Mouse (Mus musculus) liver (tissue): ENCODE measurements at regions not wholly inside any gene's neighbourhood (a gene's known extent, or its start where the extent isn't known, plus 50 kb on each side); places are given as distances from the start of the nearest gene placed in this dataset.
"Not testable (repeated sequence)": the region's sequence is repeated elsewhere in the genome, so short reads cannot be mapped to it uniquely, and the experiment has no call there.

Experiments used
- DNase-seq: peaks from one replicate; pipeline ENCODE4 v3.0.0-alpha.2; 2020; ENCODE audit warnings: mixed read lengths

DNA sequence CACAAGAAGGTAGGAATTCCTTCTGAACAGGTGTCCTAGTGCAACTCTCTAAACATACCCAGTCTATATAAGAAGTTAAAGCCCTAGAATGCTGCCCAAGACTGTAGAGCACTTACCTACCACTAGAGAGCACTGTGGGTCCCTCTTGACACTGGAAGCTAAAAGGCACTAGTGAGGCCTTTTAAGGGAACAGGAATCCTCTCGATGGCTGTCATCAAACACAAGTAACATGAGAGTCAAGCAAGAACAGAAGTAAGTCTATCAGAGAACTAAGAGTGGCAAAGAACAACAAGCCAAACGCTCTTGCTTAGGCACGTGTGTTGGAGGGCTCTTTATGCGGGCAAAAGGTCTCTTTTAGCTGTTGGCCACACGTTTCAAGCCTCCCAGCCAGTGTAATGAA is 123.8 kb upstream of the G530012D18Rik start:
- not testable (repeated sequence) for DNase-seq

DNA sequence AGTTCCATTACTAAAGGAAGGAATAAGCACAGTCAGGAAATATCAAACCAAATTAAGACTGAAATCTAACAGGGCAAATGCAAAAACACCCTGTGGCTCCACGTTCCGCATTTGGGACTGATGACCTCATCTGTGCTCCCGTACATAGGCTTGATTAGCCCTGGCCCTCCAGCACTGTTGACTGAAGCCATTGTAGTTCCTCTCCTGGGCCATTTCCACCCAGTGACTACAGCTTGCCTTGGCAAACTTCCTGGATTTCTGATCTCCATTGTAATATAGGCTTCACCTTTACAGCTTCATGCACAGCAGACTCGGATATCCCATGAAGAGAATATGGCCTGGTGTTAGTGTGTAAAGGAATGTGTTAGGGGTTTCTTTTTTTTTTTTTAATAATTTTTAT is 122.1 kb upstream of the G530012D18Rik start:
- DNase-seq: peak; percentile 0

DNA sequence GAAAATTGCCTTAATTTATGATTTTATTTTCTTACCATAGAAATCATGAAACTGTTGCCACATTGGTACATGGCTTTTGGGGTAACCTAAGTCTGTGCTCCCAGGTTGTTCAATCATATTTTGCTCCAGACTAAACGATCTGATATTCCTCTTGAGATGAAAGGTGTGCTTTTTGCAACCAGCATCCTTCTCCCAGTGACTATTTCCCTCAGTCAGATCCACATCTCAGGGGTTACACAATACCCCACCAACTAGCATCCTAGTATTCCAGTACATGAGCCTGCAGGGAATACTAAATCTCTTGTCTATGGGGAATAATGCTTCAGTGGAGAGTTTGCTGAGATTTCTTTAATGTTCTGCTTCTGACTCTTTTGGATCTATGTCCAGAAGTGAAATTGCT is 118.8 kb upstream of the G530012D18Rik start:
- DNase-seq: not testable (repeated sequence)

DNA sequence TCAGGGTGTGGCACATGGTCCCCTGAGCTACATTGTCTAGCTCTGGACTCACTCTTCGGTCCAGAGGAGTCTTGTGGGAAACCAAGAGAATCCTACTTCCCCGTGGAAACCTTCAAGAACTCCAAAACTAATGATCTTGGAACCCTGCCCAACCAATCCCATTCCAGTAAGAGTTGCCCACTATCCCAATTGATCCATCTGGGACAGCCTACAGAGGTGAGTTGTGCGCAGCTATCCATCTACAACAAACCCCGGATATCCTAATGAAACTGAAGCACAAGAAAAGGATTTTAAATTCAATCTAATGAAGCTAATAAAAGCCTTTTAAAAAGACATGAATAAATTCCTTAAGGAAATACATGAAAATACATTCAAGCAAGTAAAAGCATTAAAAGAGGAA is 117.7 kb upstream of the G530012D18Rik start:
- DNase-seq: not testable (repeated sequence)

DNA sequence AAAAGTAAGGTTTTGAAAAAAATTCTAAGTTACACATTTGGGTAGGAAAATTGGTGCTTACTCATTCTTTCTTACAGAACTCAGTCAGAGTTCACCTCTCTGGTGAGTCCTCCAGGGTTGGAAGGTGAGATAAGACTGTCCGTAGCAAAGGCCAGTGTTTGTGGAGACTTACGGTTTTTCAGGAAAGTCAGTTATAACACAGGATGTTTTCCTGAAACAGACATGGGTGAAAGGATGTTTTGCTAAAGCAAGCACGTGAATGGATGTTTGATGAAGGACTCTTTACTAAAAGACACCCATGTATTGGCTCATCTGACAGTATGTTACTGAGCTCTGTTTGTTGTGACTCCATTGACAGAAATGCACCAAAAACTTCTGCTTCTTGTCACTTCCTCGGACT is 113.4 kb upstream of the G530012D18Rik start:
- not testable (repeated sequence) for DNase-seq

DNA sequence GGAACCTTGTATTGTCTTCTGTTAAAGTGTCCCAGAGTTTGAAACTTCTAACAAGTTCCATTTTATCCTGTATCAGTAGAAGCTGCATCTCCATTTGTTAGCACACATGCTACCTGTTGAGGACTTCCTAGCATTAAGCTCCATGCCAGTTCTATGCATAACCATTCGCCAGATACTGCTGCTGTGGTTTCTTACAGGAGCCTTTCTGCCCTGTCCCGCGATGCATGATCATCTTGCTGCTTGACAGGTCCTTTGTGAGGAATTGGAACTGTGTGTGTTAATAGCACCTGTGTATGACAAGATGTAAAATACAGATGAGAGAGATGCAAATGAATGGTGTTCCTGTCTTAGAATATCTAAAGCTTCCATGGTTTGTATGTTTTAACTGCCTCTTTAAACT is 96.4 kb upstream of the G530012D18Rik start:
- not testable (repeated sequence) for DNase-seq

DNA sequence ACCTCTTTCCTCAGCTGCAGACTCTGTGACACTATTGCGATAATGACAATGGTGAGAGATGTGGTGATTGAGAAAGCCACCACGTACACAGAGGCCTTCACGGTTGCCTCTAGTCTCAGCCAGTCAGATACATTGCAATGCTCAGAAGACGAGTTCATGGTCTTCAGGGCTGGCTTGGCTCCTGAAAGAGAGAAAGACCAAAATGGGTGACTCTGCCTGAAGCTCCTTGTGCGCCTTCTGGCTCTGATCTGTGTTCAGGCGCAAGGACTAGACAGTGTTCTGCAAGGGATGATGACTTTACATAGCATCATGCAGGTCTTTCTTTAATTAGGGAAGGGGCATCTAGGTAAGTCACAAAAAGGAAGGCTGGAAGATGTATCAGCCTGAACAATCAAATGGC is 90.5 kb upstream of the G530012D18Rik start:
- not testable (repeated sequence) for DNase-seq

DNA sequence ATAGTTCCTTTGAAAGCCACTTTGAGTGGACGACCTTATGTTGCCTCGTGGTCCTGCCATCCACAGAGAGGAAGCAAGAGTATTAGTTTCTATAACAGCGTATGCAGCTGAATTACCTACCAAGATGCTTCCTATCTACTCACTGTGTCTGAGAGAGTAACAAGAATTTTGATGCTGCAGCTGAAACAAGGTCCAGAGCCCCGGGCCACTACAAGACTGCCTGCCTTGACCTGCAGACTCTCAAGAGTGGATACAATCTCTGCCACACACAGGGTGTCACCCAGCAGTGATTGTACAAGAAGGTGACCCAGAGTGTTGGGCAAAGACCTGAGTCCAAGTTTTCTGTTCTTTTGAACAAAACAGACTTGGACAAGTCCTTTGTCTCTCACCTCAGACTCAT is 75.5 kb upstream of the G530012D18Rik start:
- DNase-seq: not testable (repeated sequence)

DNA sequence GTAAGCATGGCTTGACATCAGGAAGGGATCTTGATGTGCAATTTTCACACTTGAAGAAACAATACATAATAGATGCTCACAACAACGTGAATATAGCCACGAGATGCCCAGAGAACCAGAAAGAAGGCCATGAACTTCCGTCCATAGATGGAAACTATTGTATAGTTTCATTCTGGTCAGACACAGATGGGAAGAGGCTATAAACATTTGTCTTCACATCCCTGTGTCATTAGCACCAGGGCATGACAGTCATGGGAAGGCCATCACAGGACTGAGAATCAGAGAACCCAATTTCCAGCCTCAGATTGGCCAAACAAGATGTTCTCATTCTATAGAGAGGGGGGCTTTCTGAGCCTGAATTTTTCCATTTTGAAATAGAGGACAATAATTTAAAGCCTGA is 74.2 kb upstream of the G530012D18Rik start:
- DNase-seq: not testable (repeated sequence)
